Mouse (Mus musculus): ENCODE measurements around the gene Fryl.

DNA sequence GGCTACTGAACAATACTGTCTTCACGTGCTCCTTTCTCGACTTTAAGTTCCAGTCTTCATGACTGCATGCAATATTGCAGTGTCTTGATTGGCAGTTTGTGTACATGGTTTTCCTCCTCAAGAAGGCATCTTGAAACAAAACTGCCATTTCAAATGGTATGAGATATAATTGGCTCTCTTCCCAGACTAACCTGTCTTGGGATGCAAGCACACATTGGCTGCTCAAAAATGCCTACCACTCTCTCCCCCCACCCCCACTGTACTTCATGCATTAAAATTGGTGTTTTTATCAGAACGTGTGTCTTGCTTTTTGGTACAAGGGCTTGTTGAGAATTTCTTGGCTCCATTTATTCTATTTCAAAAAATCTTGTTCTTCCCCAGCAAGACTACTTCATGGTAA, 51.4 kb downstream of the Fryl start:
- TF ChIP-seq POLR2A (IDR thresholded peaks at IDR 0.05; ENCODE audit: borderline replicate concordance, extremely low read depth, low read depth, low read length): no peak
- TF ChIP-seq CTCF (IDR thresholded peaks at IDR 0.05; ENCODE audit: insufficient read depth, low read length): no peak
